Mouse (Mus musculus): ENCODE data around the gene Abcc4.

Gene Abcc4

GRCm38 (mm10) chr14:118705808-118706731 is at the start of gene Abcc4:
Gene Abcc4 (minus strand): TSS chr14:118706219.
- DNase-seq (ENCODE audit: extremely low spot score, low spot score): peak; percentile 77

- no peak for DNase-seq (ENCODE audit: extremely low spot score, low spot score)
Observed at GRCm38 (mm10) chr14:118751193-118751753, 45.3 kb upstream of the Abcc4 start.

- DNase-seq (ENCODE audit: extremely low spot score, low spot score): no peak
Observed at GRCm38 (mm10) chr14:118750505-118751192, 44.6 kb upstream of the Abcc4 start.

- no peak for DNase-seq (ENCODE audit: extremely low spot score, low spot score)
Observed at GRCm38 (mm10) chr14:118749715-118750114, 43.7 kb upstream of the Abcc4 start.

- DNase-seq (ENCODE audit: extremely low spot score, low spot score): no peak
Observed at GRCm38 (mm10) chr14:118749068-118749467, 43.0 kb upstream of the Abcc4 start.

GRCm38 (mm10) chr14:118742862-118743261 is 36.8 kb upstream of the Abcc4 start:
- DNase-seq (ENCODE audit: extremely low spot score, low spot score): no peak

GRCm38 (mm10) chr14:118741780-118742179 is 35.8 kb upstream of the Abcc4 start:
- no peak for DNase-seq (ENCODE audit: extremely low spot score, low spot score)

GRCm38 (mm10) chr14:118737251-118737888 is 31.4 kb upstream of the Abcc4 start:
- DNase-seq (ENCODE audit: extremely low spot score, low spot score): no peak

GRCm38 (mm10) chr14:118735114-118735513 is 29.1 kb upstream of the Abcc4 start:
- DNase-seq (ENCODE audit: extremely low spot score, low spot score): no peak

- no peak for DNase-seq (ENCODE audit: extremely low spot score, low spot score)
Observed at GRCm38 (mm10) chr14:118733146-118733545, 27.1 kb upstream of the Abcc4 start.

- no peak for DNase-seq (ENCODE audit: extremely low spot score, low spot score)
Observed at GRCm38 (mm10) chr14:118730631-118731030, 24.6 kb upstream of the Abcc4 start.

GRCm38 (mm10) chr14:118725467-118725866 is 19.4 kb upstream of the Abcc4 start:
- no peak for DNase-seq (ENCODE audit: extremely low spot score, low spot score)

GRCm38 (mm10) chr14:118723920-118724693 is 18.1 kb upstream of the Abcc4 start:
- DNase-seq (ENCODE audit: extremely low spot score, low spot score): no peak

- DNase-seq (ENCODE audit: extremely low spot score, low spot score): no peak
Observed at GRCm38 (mm10) chr14:118719566-118720174, 13.7 kb upstream of the Abcc4 start.

GRCm38 (mm10) chr14:118718576-118718975 is 12.6 kb upstream of the Abcc4 start:
- no peak for DNase-seq (ENCODE audit: extremely low spot score, low spot score)

- no peak for DNase-seq (ENCODE audit: extremely low spot score, low spot score)
Observed at GRCm38 (mm10) chr14:118716372-118717312, 10.6 kb upstream of the Abcc4 start.

- no peak for DNase-seq (ENCODE audit: extremely low spot score, low spot score)
Observed at GRCm38 (mm10) chr14:118714720-118715119, 8.7 kb upstream of the Abcc4 start.

- DNase-seq (ENCODE audit: extremely low spot score, low spot score): no peak
Observed at GRCm38 (mm10) chr14:118714320-118714719, 8.3 kb upstream of the Abcc4 start.

GRCm38 (mm10) chr14:118713869-118714268 is 7.8 kb upstream of the Abcc4 start:
- no peak for DNase-seq (ENCODE audit: extremely low spot score, low spot score)
